Mouse (Mus musculus): ENCODE measurements at regions not wholly inside any gene's neighbourhood (a gene's known extent, or its start where the extent isn't known, plus 50 kb on each side); places are given as distances from the start of the nearest gene placed in this dataset.
A peak's percentile ranks its signal among the peaks of the same experiment; 100 is the strongest.

GRCm38 (mm10) chr1:119305315-119305976 is 116.6 kb downstream of the Inhbb start:
- DNase-seq (ENCODE audit: low spot score) = no peak

GRCm38 (mm10) chr1:119304470-119304980 is 117.5 kb downstream of the Inhbb start:
- no peak for DNase-seq (ENCODE audit: low spot score)

GRCm38 (mm10) chr1:119302349-119302995 is 119.6 kb downstream of the Inhbb start:
- no peak for DNase-seq (ENCODE audit: low spot score)

- no peak for DNase-seq (ENCODE audit: low spot score)
Measured at GRCm38 (mm10) chr1:119301931-119302330, 120.1 kb downstream of the Inhbb start.

GRCm38 (mm10) chr1:119301258-119301657 is 120.8 kb downstream of the Inhbb start:
- no peak for DNase-seq (ENCODE audit: low spot score)

GRCm38 (mm10) chr1:119299842-119300752 is 122.0 kb downstream of the Inhbb start:
- no peak for DNase-seq (ENCODE audit: low spot score)

GRCm38 (mm10) chr1:119298696-119299230 is 123.3 kb downstream of the Inhbb start:
- DNase-seq (ENCODE audit: low spot score) = no peak

GRCm38 (mm10) chr1:119295121-119295520 is 126.9 kb downstream of the Inhbb start:
- DNase-seq (ENCODE audit: low spot score) = peak; percentile 4

- no peak for DNase-seq (ENCODE audit: low spot score)
Measured at GRCm38 (mm10) chr1:119293839-119294238, 128.2 kb downstream of the Inhbb start.

- no peak for DNase-seq (ENCODE audit: low spot score)
Measured at GRCm38 (mm10) chr1:119292216-119292615, 129.8 kb downstream of the Inhbb start.

- no peak for DNase-seq (ENCODE audit: low spot score)
Measured at GRCm38 (mm10) chr1:119290165-119290916, 131.7 kb downstream of the Inhbb start.

- no peak for DNase-seq (ENCODE audit: low spot score)
Measured at GRCm38 (mm10) chr1:119289516-119290164, 132.4 kb downstream of the Inhbb start.

GRCm38 (mm10) chr1:119282416-119282815 is 139.6 kb downstream of the Inhbb start:
- no peak for DNase-seq (ENCODE audit: low spot score)

GRCm38 (mm10) chr1:119279261-119279660 is 142.8 kb downstream of the Inhbb start:
- no peak for DNase-seq (ENCODE audit: low spot score)

GRCm38 (mm10) chr1:119278528-119279201 is 143.4 kb downstream of the Inhbb start:
- no peak for DNase-seq (ENCODE audit: low spot score)

GRCm38 (mm10) chr1:119277990-119278389 is 144.1 kb downstream of the Inhbb start:
- no peak for DNase-seq (ENCODE audit: low spot score)

- no peak for DNase-seq (ENCODE audit: low spot score)
Measured at GRCm38 (mm10) chr1:119266013-119266412, 156.0 kb downstream of the Inhbb start.

- DNase-seq (ENCODE audit: low spot score) = no peak
Measured at GRCm38 (mm10) chr1:119265192-119265891, 156.7 kb downstream of the Inhbb start.

- peak; percentile 5 for DNase-seq (ENCODE audit: low spot score)
Measured at GRCm38 (mm10) chr1:119259455-119259854, 162.6 kb downstream of the Inhbb start.

GRCm38 (mm10) chr1:119256769-119257168 is 165.3 kb downstream of the Inhbb start:
- peak; percentile 71 for DNase-seq (ENCODE audit: low spot score)

Data from layer of hippocampus, adult 11-12 months (tissue).